7 mouse cellular contexts compared by ENCODE assay signal in genomic region chr1:85793208-85794105, GRCm38 (mm10). TPM values are rescaled to one million over a fixed set of nuclear protein-coding genes. Genes with fewer than 3 reads are reported as not detected.
DNase-seq lines count a peak whose midpoint lies in the region; ATAC-seq lines count a peak whose summit lies in the region.

TSS of gene Cab39 (plus strand) at chr1:85793441.

- peak within 1 kb of the TSS; percentile 97 for H3K9ac ChIP-seq in intestine, embryonic 15.5 days

- H3K4me2 ChIP-seq in intestine, embryonic 15.5 days (replicated peaks), result peak within 1 kb of the TSS; percentile 72

- no peaks in the 10 kb centered on the region for H3K9me3 ChIP-seq in intestine, embryonic 15.5 days
- H3K9me3 ChIP-seq in midbrain, embryonic 10.5 days (replicated peaks), result no peaks in the 10 kb centered on the region

- ATAC-seq in intestine, embryonic 15.5 days, result peak; percentile 87

- no peaks in the 10 kb centered on the region for H3K36me3 ChIP-seq in intestine, embryonic 15.5 days
- peaks cover 12% of the 10 kb centered on the region for H3K36me3 ChIP-seq in midbrain, embryonic 10.5 days

- peak within 1 kb of the TSS; percentile 97 for H3K4me3 ChIP-seq in intestine, embryonic 15.5 days (replicated peaks)
- H3K4me3 ChIP-seq in midbrain, embryonic 10.5 days, result peak within 1 kb of the TSS; percentile 97

- WGBS in intestine, embryonic 15.5 days, result under 1% methylated on average over 110 of the region's 118 CpGs
- under 1% methylated on average over 93 of the region's 118 CpGs for WGBS in midbrain, embryonic 10.5 days

- no peaks in the 10 kb centered on the region for H3K27me3 ChIP-seq in intestine, embryonic 15.5 days (replicated peaks)
- no peaks in the 10 kb centered on the region for H3K27me3 ChIP-seq in midbrain, embryonic 10.5 days (ENCODE audit: low read depth, poor library complexity, severe bottlenecking)

- peak within 1 kb of the TSS; percentile 95 for H3K27ac ChIP-seq in intestine, embryonic 15.5 days
- H3K27ac ChIP-seq in midbrain, embryonic 10.5 days (replicated peaks), result peak within 1 kb of the TSS; percentile 96

- H3K4me1 ChIP-seq in intestine, embryonic 15.5 days (replicated peaks), result peaks cover 7% of the 10 kb centered on the region; the same call in 1 of the 2 replicates
- peaks cover 14% of the 10 kb centered on the region for H3K4me1 ChIP-seq in midbrain, embryonic 10.5 days

- peak; percentile 90 to 92 for DNase-seq in adrenal gland, adult 18-20 months (ENCODE audit: low spot score in 2 of 2)
- DNase-seq in embryo, embryonic 11 days, result peak; percentile 96
- peak; percentile 82 to 84 for DNase-seq in gastrocnemius, postnatal 36 days
- DNase-seq in left cerebral cortex, postnatal 25 days (ENCODE audit: low spot score in 2 of 2), result peak; percentile 89 to 90
- peak; percentile 85 for DNase-seq in midbrain, embryonic 10.5 days (ENCODE audit: low spot score)
- DNase-seq in right cerebral cortex, postnatal 4 days, result peak; percentile 90

- intact Hi-C loops in gastrocnemius, postnatal 36 days (cut with DNase I), result loop anchor here (1.0 to 2.0 kb wide), 2 partner anchors 34 to 49 kb away; no protein-coding TSS in a partner anchor
- intact Hi-C loops in left cerebral cortex, postnatal 25 days (cut with DNase I), result loop anchor here (2.0 kb wide), 1 partner anchor 49 kb away; no protein-coding TSS in a partner anchor

RNA-seq across cellular contexts. Expression of gene Cab39, which starts in this region (rescaled TPM):
- total RNA-seq in adrenal gland, adult 18-20 months (2021), result 100 to 1,000 TPM; 100 to 148 TPM
- 100 to 1,000 TPM; 153 to 159 TPM for total RNA-seq in gastrocnemius, postnatal 36 days (2021)
- 29.2 and 29.3 TPM in 2 replicates for polyA plus RNA-seq in intestine, embryonic 15.5 days (2015; fragmentation: Nextera tagmentation; extraction: Ambion mirVana)
- 100 to 1,000 TPM; 151 to 156 TPM for total RNA-seq in left cerebral cortex, postnatal 25 days (2021)
- 35.5 and 40.6 TPM in 2 replicates for polyA plus RNA-seq in midbrain, embryonic 10.5 days (2016; fragmentation: Nextera tagmentation; extraction: Ambion mirVana)

Comparison
In these comparisons a context has a peak if more than half of its experiments do, and no peak if none do; other contexts are left out.
1. Peak in every context shown above with its lines: DNase-seq, ATAC-seq, H3K4me3 ChIP-seq and H3K27ac ChIP-seq.